Mouse (Mus musculus) CH12.LX (cell line): ENCODE measurements around the gene Ehmt2. TPM values are rescaled to one million over a fixed set of nuclear protein-coding genes. Genes with fewer than 3 reads are reported as not detected.
A peak's percentile ranks its signal among the peaks of the same experiment; 100 is the strongest.

Experiments used
- DNase-seq: peaks from one replicate; pipeline ENCODE4 v3.0.0-alpha.2; 2013; ENCODE audit errors: extremely low read depth
- H3K27ac ChIP-seq: 2 replicates; pipeline ENCODE4 v1.5.1; 2012; ENCODE audit warnings: low read depth, mild to moderate bottlenecking, control low read depth, moderate library complexity; ENCODE audit not compliant: insufficient read depth
- H3K27me3 ChIP-seq: replicated peaks from 2 replicates; pipeline ENCODE3; 2012; ENCODE audit warnings: inconsistent platforms
- H3K36me3 ChIP-seq, 2 experiments: replicated peaks in 1 of 2; 2 replicates each; pipeline versions ENCODE3 to v1.6.1; 2012; ENCODE audit warnings: inconsistent platforms in 1 of 2, low read length in 1 of 2, mild to moderate bottlenecking in 1 of 2, mixed read lengths in 1 of 2, moderate library complexity in 1 of 2; ENCODE audit not compliant: control insufficient read depth in 1 of 2, insufficient read depth in 1 of 2
- H3K4me1 ChIP-seq, 2 experiments: 2 replicates each; pipeline ENCODE4 v1.6.1; 2012; ENCODE audit warnings: inconsistent platforms in 1 of 2, moderate library complexity in 1 of 2; ENCODE audit not compliant: insufficient read depth in 2 of 2, control insufficient read depth in 1 of 2
- H3K4me2 ChIP-seq: 2 replicates; pipeline ENCODE4 v1.6.1; 2012; ENCODE audit warnings: low read depth, mild to moderate bottlenecking, control low read depth; ENCODE audit not compliant: poor library complexity, insufficient read depth, severe bottlenecking
- H3K4me3 ChIP-seq, 3 experiments: fragments of 150-350 bp in 1 of 3; sonication (generic) in 1 of 3; replicated peaks in 1 of 3; 2 replicates each; pipeline versions ENCODE3 to v1.5.1; 2011 to 2012; ENCODE audit warnings: low read depth in 2 of 3, low read length in 2 of 3, mild to moderate bottlenecking in 2 of 3, moderate library complexity in 2 of 3, control low read depth in 1 of 3, improper control_type of control experiment in 1 of 3, inconsistent platforms in 1 of 3, mixed read lengths in 1 of 3; ENCODE audit not compliant: poor library complexity in 1 of 3
- H3K79me2 ChIP-seq: replicated peaks from 2 replicates; pipeline ENCODE4 v1.6.1; 2012; ENCODE audit warnings: mild to moderate bottlenecking, moderate library complexity; ENCODE audit not compliant: control insufficient read depth, poor library complexity, insufficient read depth, severe bottlenecking; ENCODE audit errors: extremely low read depth
- H3K9ac ChIP-seq: 2 replicates; pipeline ENCODE4 v1.6.1; 2012; ENCODE audit warnings: low read depth, mild to moderate bottlenecking, control low read depth, moderate library complexity; ENCODE audit not compliant: insufficient read depth
- H3K9me3 ChIP-seq: replicated peaks from 2 replicates; pipeline ENCODE3; 2012; ENCODE audit warnings: low read length, inconsistent platforms, mixed read lengths
- CHD2 ChIP-seq: IDR thresholded peaks from 2 replicates; pipeline ENCODE4 v1.6.1; 2011; ENCODE audit warnings: low read length, improper control_type of control experiment
- CTCF ChIP-seq, 2 experiments: IDR thresholded peaks in 1 of 2; conservative IDR thresholded peaks in 1 of 2; 2 replicates each; pipeline ENCODE4 v1.5.1; 2011 to 2012; ENCODE audit warnings: low read depth in 2 of 2, low read length in 2 of 2, improper control_type of control experiment in 1 of 2, inconsistent platforms in 1 of 2, mild to moderate bottlenecking in 1 of 2, moderate library complexity in 1 of 2
- EP300 ChIP-seq: IDR thresholded peaks from 2 replicates; pipeline ENCODE4 v1.6.1; 2011; ENCODE audit warnings: low read length, improper control_type of control experiment
- ETS1 ChIP-seq: conservative IDR thresholded peaks from 2 replicates; pipeline ENCODE4 v1.6.1; 2012; ENCODE audit warnings: low read depth, mild to moderate bottlenecking, inconsistent platforms, low read length, improper control_type of control experiment, moderate library complexity
- GABPA ChIP-seq: IDR thresholded peaks from 2 replicates; pipeline ENCODE4 v1.6.1; 2012; ENCODE audit warnings: low read depth, low read length, improper control_type of control experiment, inconsistent platforms; ENCODE audit not compliant: insufficient replicate concordance
- HCFC1 ChIP-seq: IDR thresholded peaks from 2 replicates; pipeline ENCODE4 v1.6.1; 2012; ENCODE audit warnings: low read depth, mild to moderate bottlenecking, inconsistent platforms, low read length, improper control_type of control experiment
- IRF4 ChIP-seq: IDR thresholded peaks from 2 replicates; pipeline ENCODE4 v1.6.1; 2014; ENCODE audit warnings: low read depth, mild to moderate bottlenecking, inconsistent platforms, low read length, improper control_type of control experiment
- JUND ChIP-seq: conservative IDR thresholded peaks from 2 replicates; pipeline ENCODE4 v1.6.1; 2011; ENCODE audit warnings: low read depth, low read length, improper control_type of control experiment
- MAX ChIP-seq: IDR thresholded peaks from 2 replicates; pipeline ENCODE4 v1.6.1; 2011; ENCODE audit warnings: low read length, improper control_type of control experiment
- MEF2A ChIP-seq: IDR thresholded peaks from 2 replicates; pipeline ENCODE4 v1.6.1; 2014; ENCODE audit warnings: low read depth, mild to moderate bottlenecking, inconsistent platforms, low read length, improper control_type of control experiment, borderline replicate concordance
- MXI1 ChIP-seq: IDR thresholded peaks from 2 replicates; pipeline ENCODE4 v1.6.1; 2011; ENCODE audit warnings: mild to moderate bottlenecking, low read depth, low read length, improper control_type of control experiment
- MYC ChIP-seq: IDR thresholded peaks from 2 replicates; pipeline ENCODE4 v1.6.1; 2011; ENCODE audit warnings: low read depth, mild to moderate bottlenecking, improper control_type of control experiment, low read length
- NELFE ChIP-seq: IDR thresholded peaks from 2 replicates; pipeline ENCODE4 v1.6.1; 2011; ENCODE audit warnings: low read depth, low read length, improper control_type of control experiment
- PAX5 ChIP-seq: IDR thresholded peaks from 2 replicates; pipeline ENCODE4 v1.6.1; 2012; ENCODE audit warnings: low read length, inconsistent platforms, mixed read lengths
- POLR2AphosphoS2 ChIP-seq: IDR thresholded peaks from 2 replicates; pipeline ENCODE4 v1.6.1; 2011; ENCODE audit warnings: low read depth, low read length, improper control_type of control experiment
- RCOR1 ChIP-seq: conservative IDR thresholded peaks from 2 replicates; pipeline ENCODE4 v1.6.1; 2012; ENCODE audit warnings: low read depth, mild to moderate bottlenecking, inconsistent platforms, low read length, improper control_type of control experiment
- SIN3A ChIP-seq: IDR thresholded peaks from 2 replicates; pipeline ENCODE4 v1.6.1; 2012; ENCODE audit warnings: low read length, improper control_type of control experiment, inconsistent platforms
- SMC3 ChIP-seq: IDR thresholded peaks from 2 replicates; pipeline ENCODE4 v1.6.1; 2011; ENCODE audit warnings: low read depth, low read length, improper control_type of control experiment
- TBP ChIP-seq: conservative IDR thresholded peaks from 2 replicates; pipeline ENCODE4 v1.6.1; 2011; ENCODE audit warnings: low read depth, low read length, improper control_type of control experiment
- UBTF ChIP-seq: IDR thresholded peaks from 2 replicates; pipeline ENCODE4 v1.6.1; 2012; ENCODE audit warnings: low read depth, mild to moderate bottlenecking, inconsistent platforms, low read length, improper control_type of control experiment, moderate library complexity
- USF1 ChIP-seq: IDR thresholded peaks from 2 replicates; pipeline ENCODE4 v1.6.1; 2014; ENCODE audit warnings: low read depth, mild to moderate bottlenecking, inconsistent platforms, low read length, improper control_type of control experiment
- USF2 ChIP-seq: conservative IDR thresholded peaks from 2 replicates; pipeline ENCODE4 v1.6.1; 2011; ENCODE audit warnings: low read depth, low read length, improper control_type of control experiment
- ZMIZ1 ChIP-seq: IDR thresholded peaks from 2 replicates; pipeline ENCODE4 v1.6.1; 2012; ENCODE audit warnings: low read depth, mild to moderate bottlenecking, inconsistent platforms, low read length, improper control_type of control experiment
- ZNF384 ChIP-seq: IDR thresholded peaks from 2 replicates; pipeline ENCODE4 v1.6.1; 2012; ENCODE audit warnings: low read depth, low read length, improper control_type of control experiment, inconsistent platforms
- dilution Hi-C: fragments of 300-500 bp; cut with MboI; formaldehyde crosslinking; loops from 2 replicates; pipeline ENCODE4 v1.14.3; 2020; ENCODE audit warnings: low sequenced_read_pairs; ENCODE audit not compliant: extremely low pct_unique_long_range_greater_than_20kb, extremely low pct_ligation_motif_present
- in situ Hi-C: fragments of 300-500 bp; cut with MboI; formaldehyde crosslinking; loops from 3 replicates; pipeline ENCODE4 v1.14.3; 2019; ENCODE audit warnings: low sequenced_read_pairs, low pct_ligation_motif_present, low pct_unique_long_range_greater_than_20kb, mixed read lengths
- polyA plus RNA-seq: library from polyadenylated mRNA; unstranded; fragments of >175 nt; gene quantifications from 2 replicates; pipeline ENCODE4 v1.2.1, GENCODE M21; 2012; ENCODE audit warnings: low read depth; ENCODE audit not compliant: insufficient read length
- total RNA-seq, 2 experiments: library from RNA; depleted of rRNA; stranded (reverse); fragments of 300-350 nt in 1 of 2; fragments of >200 nt in 1 of 2; gene quantifications; 2 replicates each; pipeline ENCODE4 v1.2.3; 2012 to 2014

Gene Ehmt2
- total and polyA plus RNA-seq, 3 experiments: 73.5 to 150 (median 113) TPM

- H3K27ac ChIP-seq: no peak overlapping the region
- dilution Hi-C loops: no loop called here
- in situ Hi-C loops: no loop called here
Observed at GRCm38 (mm10) chr17:34924258-34924657, 26.0 kb downstream of the Ehmt2 start.

GRCm38 (mm10) chr17:34927306-34928019 lies 29.2 kb downstream of the Ehmt2 start:
- Histone ChIP-seq H3K79me2 (no peaks in the 10 kb centered on the region), H3K4me3 (no peak overlapping the region), H3K27me3 (no peaks in the 10 kb centered on the region), H3K9me3 (no peaks in the 10 kb centered on the region), H3K36me3 (peaks cover 0 to 3% of the 10 kb centered on the region in 2 experiments), H3K9ac (no peak overlapping the region), H3K4me1 (peaks cover 19 to 32% of the 10 kb centered on the region in 2 experiments), H3K27ac (no peak overlapping the region), H3K4me2 (no peak overlapping the region)
- TF ChIP-seq ZMIZ1 (no peak), PAX5 (no peak), ZNF384 (no peak)
- in situ Hi-C loops: no loop called here
- dilution Hi-C loops: no loop called here
- DNase-seq: no peak

More at GRCm38 (mm10) chr17:34924258-34924657, 26.0 kb downstream of the Ehmt2 start:
- DNase-seq: no peak
- H3K9ac ChIP-seq: no peak overlapping the region
- no peaks in the 10 kb centered on the region for H3K27me3 ChIP-seq
- H3K4me2 ChIP-seq: no peak overlapping the region
- no peaks in the 10 kb centered on the region for H3K9me3 ChIP-seq
- peaks cover 19 to 25% of the 10 kb centered on the region in 2 experiments for H3K4me1 ChIP-seq
- H3K79me2 ChIP-seq: no peaks in the 10 kb centered on the region
- H3K4me3 ChIP-seq: no peak overlapping the region
- no peak for TF ChIP-seq UBTF
- TF ChIP-seq USF2: no peak
- TF ChIP-seq EP300: no peak
- no peak for TF ChIP-seq MYC
- no peak for TF ChIP-seq CTCF (conservative IDR thresholded peaks at IDR 0.05 in 1 of 2, IDR thresholded peaks at IDR 0.05 in 1 of 2; ENCODE audit: low read depth in 2 of 2, low read length in 2 of 2)
- peak; percentile 72 for TF ChIP-seq ZNF384
- TF ChIP-seq ETS1: no peak
- H3K36me3 ChIP-seq: peaks cover 0 to 3% of the 10 kb centered on the region in 2 experiments

GRCm38 (mm10) chr17:34928841-34929240 lies 30.6 kb downstream of the Ehmt2 start:
- no peak for DNase-seq
- dilution Hi-C loops (no loop called here), in situ Hi-C loops (no loop called here)
- Histone ChIP-seq H3K4me2 (no peak overlapping the region), H3K4me3 (no peak overlapping the region), H3K27me3 (no peaks in the 10 kb centered on the region), H3K9ac (no peak overlapping the region), H3K79me2 (no peaks in the 10 kb centered on the region), H3K27ac (no peak overlapping the region), H3K36me3 (peaks cover 2 to 17% of the 10 kb centered on the region in 2 experiments), H3K4me1 (peaks cover 12 to 31% of the 10 kb centered on the region in 2 experiments), H3K9me3 (no peaks in the 10 kb centered on the region)
- TF ChIP-seq RCOR1 (no peak), CHD2 (no peak), NELFE (no peak), MAX (no peak), GABPA (no peak), TBP (no peak), SIN3A (no peak), MEF2A (no peak), HCFC1 (no peak), ZMIZ1 (no peak), JUND (no peak), USF1 (no peak), IRF4 (no peak), POLR2AphosphoS2 (no peak), USF2 (no peak), MXI1 (no peak), SMC3 (no peak)
